Mouse (Mus musculus) MEL (cell line): ENCODE results near the gene Stk40.

Experiments used
- CTCF ChIP-seq, 3 experiments: IDR thresholded peaks in 2 of 3; conservative IDR thresholded peaks in 1 of 3; 2 replicates each; pipeline ENCODE4 v1.5.1; 2011 to 2012; ENCODE audit warnings: low read length in 3 of 3, low read depth in 2 of 3, mild to moderate bottlenecking in 2 of 3, improper control_type of control experiment in 1 of 3, inconsistent platforms in 1 of 3, mixed read lengths in 1 of 3, moderate library complexity in 1 of 3; ENCODE audit not compliant: control insufficient read depth in 1 of 3, insufficient read depth in 1 of 3, poor library complexity in 1 of 3, severe bottlenecking in 1 of 3
- EP300 ChIP-seq, 2 experiments: IDR thresholded peaks; 2 replicates each; pipeline ENCODE4 v1.6.1; 2011; ENCODE audit warnings: improper control_type of control experiment in 2 of 2, low read length in 2 of 2, low read depth in 1 of 2, mild to moderate bottlenecking in 1 of 2
- JUND ChIP-seq: IDR thresholded peaks from 2 replicates; pipeline ENCODE4 v1.6.1; 2011; ENCODE audit warnings: low read depth, mild to moderate bottlenecking, improper control_type of control experiment, low read length
- NELFE ChIP-seq: IDR thresholded peaks from 2 replicates; pipeline ENCODE4 v1.6.1; 2011; ENCODE audit warnings: low read depth, low read length, improper control_type of control experiment
- NRF1 ChIP-seq: IDR thresholded peaks from 2 replicates; pipeline ENCODE4 v1.6.1; 2014; ENCODE audit warnings: low read depth, mild to moderate bottlenecking, inconsistent platforms, low read length, improper control_type of control experiment, moderate library complexity; ENCODE audit not compliant: poor library complexity, insufficient read depth, severe bottlenecking
- POLR2A ChIP-seq, 2 experiments: IDR thresholded peaks; 2 replicates each; pipeline ENCODE4 v1.6.1; 2011 to 2012; ENCODE audit warnings: low read length in 2 of 2, mild to moderate bottlenecking in 2 of 2, control low read depth in 1 of 2, improper control_type of control experiment in 1 of 2, low read depth in 1 of 2, moderate library complexity in 1 of 2; ENCODE audit not compliant: control insufficient read depth in 1 of 2, insufficient read depth in 1 of 2, poor library complexity in 1 of 2
- POLR2AphosphoS2 ChIP-seq: IDR thresholded peaks from 2 replicates; pipeline ENCODE4 v1.6.1; 2011; ENCODE audit warnings: low read length, improper control_type of control experiment
- SIN3A ChIP-seq: IDR thresholded peaks from 2 replicates; pipeline ENCODE4 v1.6.1; 2012; ENCODE audit warnings: low read length, improper control_type of control experiment, inconsistent platforms
- ZC3H11A ChIP-seq: IDR thresholded peaks from 2 replicates; pipeline ENCODE4 v1.6.1; 2012; ENCODE audit warnings: low read depth, mild to moderate bottlenecking, inconsistent platforms, low read length, improper control_type of control experiment
- ZNF384 ChIP-seq: IDR thresholded peaks from 2 replicates; pipeline ENCODE4 v1.6.1; 2012; ENCODE audit warnings: low read depth, mild to moderate bottlenecking, inconsistent platforms, low read length, improper control_type of control experiment

DNA sequence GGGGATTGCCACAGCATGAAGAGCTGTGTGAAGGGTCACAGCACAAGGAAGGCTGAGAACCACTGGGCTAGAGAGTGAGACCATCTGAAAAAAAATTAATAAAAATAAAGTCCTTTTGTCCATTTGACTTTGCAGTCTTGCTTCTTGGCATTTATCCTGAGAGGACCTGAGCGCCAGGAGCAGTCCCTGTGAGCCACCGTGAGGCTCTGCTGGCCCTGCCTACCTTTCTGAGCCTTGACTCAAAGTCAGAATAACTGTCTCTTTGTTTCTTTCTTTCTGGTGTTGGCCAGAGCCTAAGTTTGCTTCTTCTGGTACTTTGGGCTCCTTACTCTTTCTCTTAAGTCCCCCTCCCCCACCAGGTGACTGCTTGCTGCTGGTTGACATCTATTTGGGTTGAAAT lies 16.7 kb downstream of the Stk40 start:
- no peak for TF ChIP-seq POLR2AphosphoS2
- no peak for TF ChIP-seq ZNF384
- no peak for TF ChIP-seq CTCF (IDR thresholded peaks at IDR 0.05 in 2 of 3, conservative IDR thresholded peaks at IDR 0.05 in 1 of 3; ENCODE audit: control insufficient read depth in 1 of 3, insufficient read depth in 1 of 3, low read depth in 2 of 3, low read length in 3 of 3, poor library complexity in 1 of 3, severe bottlenecking in 1 of 3)
- TF ChIP-seq NRF1, result no peak
- no peak for TF ChIP-seq NELFE
- no peak for TF ChIP-seq ZC3H11A
- TF ChIP-seq SIN3A, result no peak
- no peak for TF ChIP-seq POLR2A (IDR thresholded peaks at IDR 0.05; ENCODE audit: control insufficient read depth in 1 of 2, insufficient read depth in 1 of 2, low read depth in 1 of 2, low read length in 2 of 2, poor library complexity in 1 of 2)
- TF ChIP-seq EP300 (IDR thresholded peaks at IDR 0.05; ENCODE audit: low read depth in 1 of 2, low read length in 2 of 2), result no peak
- TF ChIP-seq JUND, result no peak
